Mouse (Mus musculus): ENCODE data around the gene Arvcf. TPM values are rescaled to one million over a fixed set of nuclear protein-coding genes. Genes with fewer than 3 reads are reported as not detected.

The Arvcf gene
- polyA plus RNA-seq, 2 experiments = 6.4 to 7.4 TPM

- H3K27me3 ChIP-seq (ENCODE audit: control insufficient read depth, insufficient read depth, low read length) = no peaks in the 10 kb centered on the region
- H3K4me2 ChIP-seq (ENCODE audit: low read depth) = no peak overlapping the region
- no peaks in the 10 kb centered on the region for H3K9me3 ChIP-seq (ENCODE audit: control insufficient read depth, low read length)
- H3K9ac ChIP-seq (replicated peaks) = no peak overlapping the region
- H3K27ac ChIP-seq = no peak overlapping the region
- H3K4me3 ChIP-seq (ENCODE audit: insufficient read depth in 1 of 2, low read depth in 2 of 2, low read length in 2 of 2) = no peak overlapping the region
- peaks cover 79% of the 10 kb centered on the region for H3K36me3 ChIP-seq (replicated peaks; ENCODE audit: control insufficient read depth, insufficient read depth, low read depth)
- no peaks in the 10 kb centered on the region for H3K4me1 ChIP-seq (replicated peaks; ENCODE audit: control insufficient read depth in 2 of 2, insufficient read depth in 2 of 2, low read length in 1 of 2)
- 83% methylated on average over 4 of the region's 4 CpGs for WGBS (ENCODE audit: insufficient replicate concordance)
- DNase-seq (ENCODE audit: low read depth in 3 of 3, low spot score in 3 of 3) = no peak
- no peak for ATAC-seq (ENCODE audit: insufficient read depth)
- no peak for TF ChIP-seq EP300 (IDR thresholded peaks at IDR 0.05; ENCODE audit: low read depth)
- no peak for TF ChIP-seq CTCF (IDR thresholded peaks at IDR 0.05; ENCODE audit: low read depth)
Measured at GRCm38 (mm10) chr16:18449005-18449404, 101.0 kb downstream of the Arvcf start.

DNA sequence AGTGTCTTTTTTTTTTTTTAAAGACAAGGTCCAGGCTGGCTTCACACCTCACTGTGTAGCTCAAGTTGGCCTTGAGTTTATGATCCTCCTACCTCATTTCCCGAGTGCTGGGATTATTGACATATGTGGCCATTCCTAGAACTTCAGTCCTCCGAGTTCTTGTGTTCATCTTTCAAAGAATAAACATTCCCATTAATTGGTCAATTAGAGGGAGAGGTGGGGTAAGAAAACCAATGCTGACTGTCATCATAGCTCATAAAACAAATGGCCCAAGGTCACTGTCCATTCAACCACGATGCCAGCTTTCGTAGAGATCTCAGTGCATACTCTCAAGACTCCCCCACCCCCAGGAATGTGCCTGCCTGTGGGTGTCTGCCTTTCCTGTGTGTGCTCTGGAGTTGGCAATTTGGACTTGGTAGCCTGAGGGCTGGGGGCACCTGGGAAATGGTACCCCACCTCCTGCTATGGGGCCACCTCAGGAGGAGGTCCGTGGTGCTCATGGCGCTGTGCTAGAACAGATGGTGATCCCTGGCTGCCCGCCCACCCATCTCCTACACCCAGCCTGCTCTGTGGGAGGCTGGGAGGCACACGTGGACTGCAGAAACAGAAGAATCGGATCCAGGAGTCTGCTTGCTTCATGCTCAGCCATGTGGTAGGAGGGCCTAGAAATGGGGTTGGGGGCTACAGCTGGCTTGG lies 103.7 kb downstream of the Arvcf start:
- Histone ChIP-seq H3K27me3 (ENCODE audit: control insufficient read depth, insufficient read depth, low read length) (no peaks in the 10 kb centered on the region), H3K4me1 (replicated peaks; ENCODE audit: control insufficient read depth in 2 of 2, insufficient read depth in 2 of 2, low read length in 1 of 2) (no peaks in the 10 kb centered on the region), H3K4me2 (ENCODE audit: low read depth) (no peak overlapping the region), H3K4me3 (ENCODE audit: insufficient read depth in 1 of 2, low read depth in 2 of 2, low read length in 2 of 2) (no peak overlapping the region), H3K36me3 (replicated peaks; ENCODE audit: control insufficient read depth, insufficient read depth, low read depth) (peaks cover 80% of the 10 kb centered on the region), H3K9me3 (ENCODE audit: control insufficient read depth, low read length) (no peaks in the 10 kb centered on the region), H3K9ac (replicated peaks) (no peak overlapping the region), H3K27ac (no peak overlapping the region)
- 90% methylated on average over 9 of the region's 9 CpGs for WGBS (ENCODE audit: insufficient replicate concordance)
- no peak for DNase-seq (ENCODE audit: low read depth in 3 of 3, low spot score in 3 of 3)
- no peak for ATAC-seq (ENCODE audit: insufficient read depth)
- TF ChIP-seq CTCF (IDR thresholded peaks at IDR 0.05; ENCODE audit: low read depth) = no peak
- TF ChIP-seq EP300 (IDR thresholded peaks at IDR 0.05; ENCODE audit: low read depth) = no peak

DNA sequence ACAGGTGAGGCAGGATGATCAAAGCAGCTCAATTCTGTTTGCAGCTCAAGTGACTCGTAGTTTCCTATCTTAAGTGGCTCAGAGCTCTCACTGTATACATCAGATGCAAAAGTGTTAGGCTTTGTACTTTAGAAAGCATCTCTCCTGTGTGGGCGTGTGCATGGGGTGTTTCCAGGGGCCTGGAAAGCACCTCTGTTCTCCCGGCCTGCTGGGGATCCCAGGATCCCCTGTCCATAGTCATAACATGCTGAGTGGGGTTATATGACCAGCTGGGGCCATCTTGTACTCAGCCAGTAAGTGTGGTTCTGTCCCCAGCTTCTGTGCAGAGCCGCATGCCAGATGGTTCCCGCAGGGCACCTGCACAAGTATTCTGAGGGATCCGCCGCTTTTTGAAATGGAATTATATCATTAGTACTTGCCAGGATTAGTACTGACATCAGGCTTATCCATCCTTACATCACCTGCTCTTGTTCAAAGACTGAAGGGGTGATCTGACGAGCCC lies 104.4 kb downstream of the Arvcf start:
- Histone ChIP-seq H3K9ac (replicated peaks) (no peak overlapping the region), H3K4me1 (replicated peaks; ENCODE audit: control insufficient read depth in 2 of 2, insufficient read depth in 2 of 2, low read length in 1 of 2) (no peaks in the 10 kb centered on the region), H3K27ac (no peak overlapping the region), H3K9me3 (ENCODE audit: control insufficient read depth, low read length) (no peaks in the 10 kb centered on the region), H3K4me3 (ENCODE audit: insufficient read depth in 1 of 2, low read depth in 2 of 2, low read length in 2 of 2) (no peak overlapping the region), H3K27me3 (ENCODE audit: control insufficient read depth, insufficient read depth, low read length) (no peaks in the 10 kb centered on the region), H3K4me2 (ENCODE audit: low read depth) (no peak overlapping the region), H3K36me3 (replicated peaks; ENCODE audit: control insufficient read depth, insufficient read depth, low read depth) (peaks cover 80% of the 10 kb centered on the region)
- ATAC-seq (ENCODE audit: insufficient read depth) (no peak), DNase-seq (ENCODE audit: low read depth in 3 of 3, low spot score in 3 of 3) (no peak)
- 85% methylated on average over 8 of the region's 8 CpGs for WGBS (ENCODE audit: insufficient replicate concordance)
- no peak for TF ChIP-seq EP300 (IDR thresholded peaks at IDR 0.05; ENCODE audit: low read depth)
- TF ChIP-seq CTCF (IDR thresholded peaks at IDR 0.05; ENCODE audit: low read depth) = no peak

- H3K9me3 ChIP-seq (ENCODE audit: control insufficient read depth, low read length) = no peaks in the 10 kb centered on the region
- H3K27me3 ChIP-seq (ENCODE audit: control insufficient read depth, insufficient read depth, low read length) = no peaks in the 10 kb centered on the region
- H3K9ac ChIP-seq (replicated peaks) = no peak overlapping the region
- DNase-seq (ENCODE audit: low read depth in 3 of 3, low spot score in 3 of 3) = no peak
- no peak for ATAC-seq (ENCODE audit: insufficient read depth)
- no peak overlapping the region for H3K4me3 ChIP-seq (ENCODE audit: insufficient read depth in 1 of 2, low read depth in 2 of 2, low read length in 2 of 2)
- H3K27ac ChIP-seq = no peak overlapping the region
- TF ChIP-seq EP300 (IDR thresholded peaks at IDR 0.05; ENCODE audit: low read depth) (no peak), CTCF (IDR thresholded peaks at IDR 0.05; ENCODE audit: low read depth) (no peak)
- WGBS (ENCODE audit: insufficient replicate concordance) = 77% methylated on average over 5 of the region's 5 CpGs
- no peak overlapping the region for H3K4me2 ChIP-seq (ENCODE audit: low read depth)
- H3K36me3 ChIP-seq (replicated peaks; ENCODE audit: control insufficient read depth, insufficient read depth, low read depth) = peaks cover 80% of the 10 kb centered on the region
- H3K4me1 ChIP-seq (replicated peaks; ENCODE audit: control insufficient read depth in 2 of 2, insufficient read depth in 2 of 2, low read length in 1 of 2) = peaks cover 0 to 4% of the 10 kb centered on the region in 2 experiments; a peak in 3 of 4 replicates
Measured at GRCm38 (mm10) chr16:18453846-18454245, 105.9 kb downstream of the Arvcf start.

- Histone ChIP-seq H3K27ac (no peak overlapping the region), H3K4me2 (ENCODE audit: low read depth) (no peak overlapping the region), H3K27me3 (ENCODE audit: control insufficient read depth, insufficient read depth, low read length) (no peaks in the 10 kb centered on the region), H3K9me3 (ENCODE audit: control insufficient read depth, low read length) (no peaks in the 10 kb centered on the region), H3K4me3 (ENCODE audit: insufficient read depth in 1 of 2, low read depth in 2 of 2, low read length in 2 of 2) (no peak overlapping the region), H3K36me3 (replicated peaks; ENCODE audit: control insufficient read depth, insufficient read depth, low read depth) (peaks cover 82% of the 10 kb centered on the region), H3K4me1 (replicated peaks; ENCODE audit: control insufficient read depth in 2 of 2, insufficient read depth in 2 of 2, low read length in 1 of 2) (peaks cover 0 to 19% of the 10 kb centered on the region in 2 experiments; a peak in 3 of 4 replicates), H3K9ac (replicated peaks) (no peak overlapping the region)
- WGBS (ENCODE audit: insufficient replicate concordance) = 82% methylated on average over 6 of the region's 6 CpGs
- DNase-seq (ENCODE audit: low read depth in 3 of 3, low spot score in 3 of 3) = no peak
- ATAC-seq (ENCODE audit: insufficient read depth) = no peak
- no peak for TF ChIP-seq CTCF (IDR thresholded peaks at IDR 0.05; ENCODE audit: low read depth)
- TF ChIP-seq EP300 (IDR thresholded peaks at IDR 0.05; ENCODE audit: low read depth) = no peak
Measured at GRCm38 (mm10) chr16:18455407-18455806, 107.4 kb downstream of the Arvcf start.

MicroRNAs encoded within 50 kb of the gene (microRNA counts, 519-probe panel; counts per million panel counts)
- microRNA mmu-miR-185 = 6,277 counts per million, percentile 50 among the panel's probes with 10 or more counts

Small RNAs within 50 kb of the gene (microRNA-seq; reads per million reads assigned to microRNA genes)
- gene Gm26219 (not detected), gene Mir185 (2,426 reads per million, percentile 82 among the genes with 10 or more reads in this experiment)

Other genes with a start within 250 kb of the Arvcf start
- gene Rtn4r, start 220.5 kb upstream of the Arvcf start, polyA plus RNA-seq (2012; rRNA removed) = 0.52 and 0.91 TPM in 2 replicates
- 0.32 and 0.46 TPM in 2 replicates for gene Rtn4r, start 220.5 kb upstream of the Arvcf start, polyA plus RNA-seq (2014; fragmentation: Nextera tagmentation; extraction: Ambion mirVana)
- not detected in 2 replicates for gene Ccdc188, start 130.3 kb upstream of the Arvcf start, polyA plus RNA-seq (2012; rRNA removed)
- gene Ccdc188, start 130.3 kb upstream of the Arvcf start, polyA plus RNA-seq (2014; fragmentation: Nextera tagmentation; extraction: Ambion mirVana) = not detected in 2 replicates
- 2.9 and 3.9 TPM in 2 replicates for gene Zdhhc8, start 113.0 kb upstream of the Arvcf start, polyA plus RNA-seq (2012; rRNA removed)
- gene Zdhhc8, start 113.0 kb upstream of the Arvcf start, polyA plus RNA-seq (2014; fragmentation: Nextera tagmentation; extraction: Ambion mirVana) = 0.88 and 1.2 TPM in 2 replicates
- gene Trmt2a, start 99.5 kb upstream of the Arvcf start, polyA plus RNA-seq (2012; rRNA removed) = 44.4 and 51.8 TPM in 2 replicates
- gene Trmt2a, start 99.5 kb upstream of the Arvcf start, polyA plus RNA-seq (2014; fragmentation: Nextera tagmentation; extraction: Ambion mirVana) = 46.2 and 47.9 TPM in 2 replicates
- gene Ranbp1, start 99.5 kb upstream of the Arvcf start, polyA plus RNA-seq (2012; rRNA removed) = 86.2 and 148 TPM in 2 replicates
- gene Ranbp1, start 99.5 kb upstream of the Arvcf start, polyA plus RNA-seq (2014; fragmentation: Nextera tagmentation; extraction: Ambion mirVana) = 338 and 364 TPM in 2 replicates
- 0.18 and 0.40 TPM in 2 replicates for gene Gm49776, start 89.9 kb upstream of the Arvcf start, polyA plus RNA-seq (2012; rRNA removed)
- gene Gm49776, start 89.9 kb upstream of the Arvcf start, polyA plus RNA-seq (2014; fragmentation: Nextera tagmentation; extraction: Ambion mirVana) = 1.3 and 1.9 TPM in 2 replicates
- 15.5 and 23.4 TPM in 2 replicates for gene Dgcr8, start 58.9 kb upstream of the Arvcf start, polyA plus RNA-seq (2012; rRNA removed)
- 8.8 and 10.4 TPM in 2 replicates for gene Dgcr8, start 58.9 kb upstream of the Arvcf start, polyA plus RNA-seq (2014; fragmentation: Nextera tagmentation; extraction: Ambion mirVana)
- gene Tango2, start 79 bp upstream of the Arvcf start, polyA plus RNA-seq (2012; rRNA removed) = 44.3 and 44.5 TPM in 2 replicates
- gene Tango2, start 79 bp upstream of the Arvcf start, polyA plus RNA-seq (2014; fragmentation: Nextera tagmentation; extraction: Ambion mirVana) = 58.8 and 70.3 TPM in 2 replicates
- 79.9 and 113 TPM in 2 replicates for gene Txnrd2, start 78.2 kb downstream of the Arvcf start, polyA plus RNA-seq (2012; rRNA removed)
- 110 and 112 TPM in 2 replicates for gene Txnrd2, start 78.2 kb downstream of the Arvcf start, polyA plus RNA-seq (2014; fragmentation: Nextera tagmentation; extraction: Ambion mirVana)
- 73.8 and 84.7 TPM in 2 replicates for gene Comt, start 78.7 kb downstream of the Arvcf start, polyA plus RNA-seq (2012; rRNA removed)
- gene Comt, start 78.7 kb downstream of the Arvcf start, polyA plus RNA-seq (2014; fragmentation: Nextera tagmentation; extraction: Ambion mirVana) = 69.8 and 80.4 TPM in 2 replicates
- gene Gnb1l, start 150.5 kb downstream of the Arvcf start, polyA plus RNA-seq (2012; rRNA removed) = 5.7 and 6.0 TPM in 2 replicates
- 7.7 and 9.0 TPM in 2 replicates for gene Gnb1l, start 150.5 kb downstream of the Arvcf start, polyA plus RNA-seq (2014; fragmentation: Nextera tagmentation; extraction: Ambion mirVana)
- 2.2 and 2.3 TPM in 2 replicates for gene Rtl10, start 150.7 kb downstream of the Arvcf start, polyA plus RNA-seq (2012; rRNA removed)
- gene Rtl10, start 150.7 kb downstream of the Arvcf start, polyA plus RNA-seq (2014; fragmentation: Nextera tagmentation; extraction: Ambion mirVana) = 0.63 and 1.0 TPM in 2 replicates
- 0.02 TPM in 1 of 2 replicates, not detected in the other for gene Tbx1, start 242.5 kb downstream of the Arvcf start, polyA plus RNA-seq (2012; rRNA removed)
- not detected in 2 replicates for gene Tbx1, start 242.5 kb downstream of the Arvcf start, polyA plus RNA-seq (2014; fragmentation: Nextera tagmentation; extraction: Ambion mirVana)